Mouse (Mus musculus): ENCODE data around the gene Xpnpep3.

DNA sequence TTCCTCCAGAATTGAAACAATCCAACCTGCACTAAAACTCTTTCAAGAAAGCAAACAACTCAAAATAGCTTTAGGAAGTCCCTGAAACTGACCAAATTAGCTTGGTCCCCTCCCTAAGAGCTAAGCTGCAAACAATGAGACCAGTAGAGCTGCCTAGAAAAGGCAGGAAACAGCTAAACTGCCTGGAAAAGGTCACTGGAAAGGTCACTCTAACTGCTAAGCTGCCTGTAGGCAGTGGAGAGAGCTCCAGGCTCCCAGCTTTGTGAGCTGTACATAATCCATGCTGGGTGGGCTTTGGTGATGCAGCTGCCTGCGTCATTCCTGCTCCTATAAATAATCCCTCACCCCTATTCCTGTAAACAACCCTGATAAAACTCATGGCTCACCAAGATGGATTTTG, 29.6 kb upstream of the Xpnpep3 start:
- TF ChIP-seq CTCF (IDR thresholded peaks at IDR 0.05; ENCODE audit: control insufficient read depth, insufficient read depth, insufficient replicate concordance, low read depth, low read length) (no peak), POLR2A (IDR thresholded peaks at IDR 0.05; ENCODE audit: control insufficient read depth, low read depth, low read length) (no peak)
